Mouse (Mus musculus) G1E (cell line): ENCODE measurements around the gene Anxa11.

Experiments
- CTCF ChIP-seq: IDR thresholded peaks from 2 replicates; pipeline ENCODE4 v1.5.1; 2012; ENCODE audit warnings: low read depth, low read length, inconsistent platforms, mixed read lengths
- GATA1 ChIP-seq: IDR thresholded peaks from 2 replicates; pipeline ENCODE4 v1.6.1; 2012; ENCODE audit warnings: borderline replicate concordance, low read length, inconsistent platforms, mixed read lengths
- GATA2 ChIP-seq: IDR thresholded peaks from 2 replicates; pipeline ENCODE4 v1.6.1; 2012; ENCODE audit warnings: low read depth, low read length, inconsistent platforms, borderline replicate concordance
- POLR2AphosphoS5 ChIP-seq: IDR thresholded peaks from 2 replicates; pipeline ENCODE4 v1.6.1; 2012; ENCODE audit warnings: low read depth, low read length, inconsistent platforms; ENCODE audit not compliant: insufficient replicate concordance
- TAL1 ChIP-seq: conservative IDR thresholded peaks from 2 replicates; pipeline ENCODE4 v1.6.1; 2012; ENCODE audit warnings: low read depth, low read length, inconsistent platforms, mixed read lengths

DNA sequence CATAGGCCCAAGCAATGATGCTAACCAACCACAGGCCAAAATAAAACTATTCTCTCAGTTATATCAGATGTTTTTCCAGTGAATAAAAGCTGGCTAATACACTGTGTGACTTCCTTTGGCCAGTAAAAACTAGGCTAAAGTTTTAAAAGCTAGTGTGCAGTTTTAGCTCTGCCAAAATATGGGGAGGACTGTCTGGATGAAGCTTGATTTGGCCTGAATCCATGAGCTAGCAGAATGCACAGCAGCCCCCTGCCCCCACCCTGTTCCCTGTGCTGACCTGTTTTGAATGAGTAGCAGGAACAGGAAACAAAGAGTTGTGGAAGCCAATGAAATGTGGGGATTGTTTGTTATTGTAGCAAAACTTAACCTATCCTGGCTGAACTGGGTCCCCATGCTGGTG lies 39.4 kb upstream of the Anxa11 start:
- TF ChIP-seq GATA1: no peak
- TF ChIP-seq CTCF: no peak
- no peak for TF ChIP-seq POLR2AphosphoS5
- TF ChIP-seq TAL1: no peak
- no peak for TF ChIP-seq GATA2
